Mouse (Mus musculus) heart, postnatal 10 days (tissue): ENCODE results near the gene Gm14393. TPM values are rescaled to one million over a fixed set of nuclear protein-coding genes. Genes with fewer than 3 reads are reported as not detected.
"Not testable (repeated sequence)": the region's sequence is repeated elsewhere in the genome, so short reads cannot be mapped to it uniquely, and the experiment has no call there.

Experiments used
- DNase-seq, 2 experiments: peaks; one replicate each; pipeline ENCODE4 v3.0.0; 2021
- intact Hi-C: fragments of 180-260 bp; cut with DNase I; formaldehyde crosslinking; loops from one replicate; pipeline ENCODE4 v1.15.1; 2025
- total RNA-seq, 2 experiments: library from RNA; stranded (reverse); gene quantifications; 2 replicates each; pipeline ENCODE4 v1.2.3; 2021

Gene Gm14393
- under 1 TPM; 0.52 to 0.62 TPM for total RNA-seq

- intact Hi-C loops, DNase-seq: not testable (repeated sequence)
Measured at GRCm38 (mm10) chr2:175067681-175068261, at the start of gene Gm14393. Gene Gm14393 (minus strand): TSS chr2:175067781.

GRCm38 (mm10) chr2:175044268-175044667 lies 23.3 kb downstream of the Gm14393 start:
- DNase-seq, intact Hi-C loops: not testable (repeated sequence)

Other genes starting within 250 kb of the Gm14393 start
- gene Gm14444, start 57.5 kb downstream of the Gm14393 start, total RNA-seq, result 1 to 10 TPM in 1 of 2 experiments, not detected in 1; 1.5 TPM
- gene Gm14399, start 74.2 kb upstream of the Gm14393 start, total RNA-seq, result 1 to 10 TPM; 7.1 to 9.0 TPM
- under 1 TPM; 0.50 to 0.62 TPM for gene Gm14443, start 108.1 kb upstream of the Gm14393 start, total RNA-seq
- gene Gm14391, start 139.1 kb upstream of the Gm14393 start, total RNA-seq, result 10 to 100 TPM; 40.8 to 56.5 TPM
- gene Gm14440, start 207.3 kb upstream of the Gm14393 start, total RNA-seq, result 1 to 10 TPM; 5.0 to 8.5 TPM